Mouse (Mus musculus) liver, postnatal 0 days (tissue): ENCODE results near the gene Prps1l3.

Source experiments
- CTCF ChIP-seq: sonication (generic); IDR thresholded peaks from 2 replicates; pipeline ENCODE4 v1.5.1; 2016; ENCODE audit warnings: antibody characterized with exemption, low read depth
- EP300 ChIP-seq: IDR thresholded peaks from 2 replicates; pipeline ENCODE4 v1.6.1; 2016; ENCODE audit warnings: antibody characterized with exemption, low read depth, mild to moderate bottlenecking

DNA sequence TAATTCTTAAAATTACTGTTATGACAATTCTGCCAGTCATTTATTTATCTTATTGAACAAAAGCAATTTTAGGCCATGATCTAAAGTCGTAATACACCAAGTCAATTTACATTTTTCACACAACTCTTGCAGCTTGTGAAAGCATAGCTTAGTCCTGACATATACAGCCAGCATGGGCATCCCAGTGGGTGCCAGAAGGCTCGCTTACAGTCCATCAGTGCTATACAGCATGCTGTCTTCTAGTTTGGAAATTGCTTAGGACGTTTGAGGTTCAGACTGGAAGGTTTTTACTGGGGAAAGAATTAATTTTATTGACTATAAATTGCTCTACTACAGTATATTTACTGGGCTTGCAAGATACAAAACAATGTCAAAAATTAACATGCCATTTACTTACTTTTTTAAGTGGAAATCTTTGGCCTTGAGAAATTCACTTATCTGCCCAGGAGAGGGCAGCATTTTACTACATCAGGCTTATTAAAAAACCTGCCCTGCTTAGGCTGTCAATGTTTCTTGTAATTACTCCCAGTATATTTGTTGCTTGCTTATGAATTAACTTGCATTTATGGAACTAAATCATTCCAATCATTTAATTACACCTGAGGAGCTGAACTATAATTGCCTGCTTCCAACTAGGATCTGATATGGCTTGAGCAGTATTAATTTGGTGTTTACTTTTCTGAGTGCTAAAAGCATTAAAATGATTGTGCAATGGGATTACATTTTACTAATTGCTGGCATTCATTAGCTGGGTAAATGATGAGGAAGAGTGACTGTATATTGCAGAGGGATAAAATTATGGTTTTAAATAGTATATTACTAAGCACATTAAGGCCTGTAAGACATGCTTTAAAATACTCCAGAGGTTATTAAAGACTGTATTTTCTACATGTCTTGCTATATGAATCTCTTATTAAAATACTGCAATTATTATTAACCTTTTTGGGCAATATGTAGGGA lies 51.2 kb downstream of the Prps1l3 start:
- TF ChIP-seq CTCF: peak; percentile 65
- no peak for TF ChIP-seq EP300
